Mouse (Mus musculus) heart, embryonic 13.5 days (tissue): ENCODE measurements around the gene Zbtb12. TPM values are rescaled to one million over a fixed set of nuclear protein-coding genes. Genes with fewer than 3 reads are reported as not detected.
A peak's percentile ranks its signal among the peaks of the same experiment; 100 is the strongest.

Experiments used
- ATAC-seq: fragments of 200-750 bp; cut with Nextera tagmentation; 2 replicates; pipeline ENCODE4 v1.8.0; 2017; ENCODE audit warnings: moderate TSS enrichment; ENCODE audit not compliant: insufficient number of reproducible peaks, low FRiP score, low TSS enrichment; ENCODE audit errors: extremely low read depth
- H3K27ac ChIP-seq: fragments of 300-500 bp; sonication (generic); replicated peaks from 2 replicates; pipeline ENCODE4 v1.5.1; 2015; ENCODE audit warnings: moderate library complexity, mild to moderate bottlenecking, inconsistent platforms
- H3K27me3 ChIP-seq: fragments of 300-500 bp; sonication (generic); replicated peaks from 2 replicates; pipeline ENCODE4 v1.6.1; 2015; ENCODE audit warnings: mild to moderate bottlenecking, inconsistent platforms
- H3K36me3 ChIP-seq: fragments of 300-500 bp; sonication (generic); 2 replicates; pipeline ENCODE4 v1.6.1; 2015; ENCODE audit warnings: mild to moderate bottlenecking, inconsistent platforms
- H3K4me1 ChIP-seq: fragments of 300-500 bp; sonication (generic); 2 replicates; pipeline ENCODE4 v1.6.1; 2015; ENCODE audit warnings: inconsistent platforms
- H3K4me2 ChIP-seq: fragments of 300-500 bp; sonication (generic); 2 replicates; pipeline ENCODE4 v1.6.1; 2015; ENCODE audit warnings: inconsistent platforms, mild to moderate bottlenecking, moderate library complexity
- H3K4me3 ChIP-seq: fragments of 300-500 bp; sonication (generic); 2 replicates; pipeline ENCODE4 v1.5.1; 2015; ENCODE audit warnings: moderate library complexity, mild to moderate bottlenecking, inconsistent platforms
- H3K9ac ChIP-seq: fragments of 300-500 bp; sonication (generic); 2 replicates; pipeline ENCODE4 v1.6.1; 2015; ENCODE audit warnings: inconsistent platforms, mild to moderate bottlenecking, moderate library complexity
- H3K9me3 ChIP-seq: fragments of 300-500 bp; sonication (generic); 2 replicates; pipeline ENCODE4 v1.6.1; 2016; ENCODE audit warnings: inconsistent platforms
- whole genome bisulfite sequencing: fragments of 180-500 bp; shearing (Covaris S2); methylation state at CpG from one replicate; pipeline ENCODE4 v1.1.7; 2015; ENCODE audit warnings: mixed read lengths; 5-methylcytosine and 5-hydroxymethylcytosine counted together
- polyA plus RNA-seq: library from polyadenylated mRNA; unstranded; fragments of >200 nt; fragmentation: Nextera tagmentation; extraction: Ambion mirVana; gene quantifications from 2 replicates; pipeline ENCODE4 v1.2.1, GENCODE M21; 2015

The Zbtb12 gene
- polyA plus RNA-seq, 1 experiment from 2014 or later = 2.0 TPM

DNA sequence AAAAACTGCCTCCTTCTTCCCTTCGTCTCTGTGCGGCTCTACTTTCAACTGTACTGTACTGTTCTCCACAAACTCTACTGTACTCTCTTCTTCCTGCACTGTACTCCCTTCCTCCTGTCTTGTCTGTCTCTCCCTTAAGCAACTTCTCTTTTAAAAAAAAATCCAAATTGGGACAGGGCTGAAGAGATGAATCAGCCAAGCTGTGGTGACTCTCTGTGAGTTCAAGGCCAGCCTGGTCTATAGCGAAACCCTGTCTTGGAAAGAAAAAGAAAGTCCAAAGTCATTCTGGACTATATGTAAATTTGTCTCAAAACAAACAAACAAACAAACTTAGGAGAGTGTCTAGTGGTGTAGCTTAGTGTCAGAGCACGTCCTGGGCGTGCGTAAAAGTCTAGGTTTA, 5.0 kb upstream of the Zbtb12 start:
- H3K27ac ChIP-seq = no peak overlapping the region
- WGBS = 85% methylated on average over 6 of the region's 6 CpGs
- H3K27me3 ChIP-seq = peaks cover 10% of the 10 kb centered on the region
- no peak overlapping the region for H3K9ac ChIP-seq
- H3K4me1 ChIP-seq = peaks cover 2% of the 10 kb centered on the region; the same call in 1 of the 2 replicates
- H3K4me3 ChIP-seq = no peak overlapping the region
- H3K36me3 ChIP-seq = no peaks in the 10 kb centered on the region
- no peaks in the 10 kb centered on the region for H3K9me3 ChIP-seq
- no peak for ATAC-seq
- no peak overlapping the region for H3K4me2 ChIP-seq

DNA sequence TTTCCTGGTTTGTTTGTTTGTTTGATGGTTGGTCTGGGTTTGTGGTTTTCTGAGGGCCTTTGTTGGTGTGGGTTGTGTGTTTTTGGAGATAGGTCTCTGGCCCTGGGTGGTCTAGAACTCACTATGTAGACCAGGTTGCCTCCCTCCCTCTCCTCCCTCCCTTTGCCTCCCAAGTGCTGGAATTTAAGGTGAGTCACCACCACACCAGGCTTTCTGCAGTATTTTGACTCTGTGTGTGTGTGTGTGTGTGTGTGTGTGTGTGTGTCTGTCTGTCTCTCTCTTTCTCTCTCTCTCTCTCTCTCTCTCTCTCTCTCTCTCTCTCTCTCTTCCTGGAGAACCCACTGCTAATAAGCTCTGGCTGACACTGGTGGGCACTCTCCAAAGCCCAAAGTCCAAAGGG, 1.9 kb downstream of the Zbtb12 start:
- H3K4me1 ChIP-seq = peaks cover 18% of the 10 kb centered on the region; the same call in 1 of the 2 replicates
- no peaks in the 10 kb centered on the region for H3K9me3 ChIP-seq
- H3K27ac ChIP-seq = no peak overlapping the region
- no peak for ATAC-seq
- no peaks in the 10 kb centered on the region for H3K36me3 ChIP-seq
- no peak overlapping the region for H3K9ac ChIP-seq
- H3K4me2 ChIP-seq = no peak overlapping the region
- peaks cover 2% of the 10 kb centered on the region; the same call in 1 of the 2 replicates for H3K27me3 ChIP-seq
- no peak overlapping the region for H3K4me3 ChIP-seq

DNA sequence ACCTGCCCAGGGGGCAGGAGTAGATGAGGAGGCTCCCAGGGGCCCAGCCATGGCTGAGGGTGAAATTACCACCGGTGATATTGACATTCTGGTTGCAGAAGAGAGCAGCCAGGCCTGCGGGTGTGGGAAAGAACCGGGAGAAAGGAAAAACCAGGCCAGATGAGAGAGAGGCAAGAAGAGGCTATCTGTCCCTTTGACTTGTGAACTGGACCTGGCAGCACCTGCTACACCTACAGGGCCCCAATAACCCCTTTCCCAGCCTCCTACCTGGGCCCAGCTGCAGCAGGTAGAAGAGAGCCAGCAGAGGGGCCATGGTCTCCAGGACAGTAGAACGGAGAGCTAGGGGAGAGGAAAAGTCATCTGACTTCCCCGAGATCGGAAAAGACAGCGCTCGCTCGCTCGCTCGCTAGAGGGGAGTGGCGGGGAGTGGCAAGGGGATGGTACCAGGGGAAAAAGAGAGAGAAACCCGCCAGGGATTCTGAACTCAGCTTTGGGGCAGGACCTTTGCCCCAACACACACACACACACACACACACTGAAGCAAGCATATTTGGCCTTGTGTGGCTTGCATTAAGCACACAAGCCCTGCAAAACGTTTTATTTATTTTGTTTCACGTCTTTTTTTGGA, 2.5 kb downstream of the Zbtb12 start, which contains the start of gene Gm20547:
Gene Gm20547, minus strand, starts transcription at position 360 of the 628 bp plus-strand sequence.
- H3K36me3 ChIP-seq = no peaks in the 10 kb centered on the region
- ATAC-seq = no peak
- peaks cover 2% of the 10 kb centered on the region; the same call in 1 of the 2 replicates for H3K27me3 ChIP-seq
- 0 out of 2 replicates have a peak within 1 kb of the TSS, but pooled peaks have one; percentile 1 for H3K4me3 ChIP-seq
- 9% methylated on average over 15 of the region's 15 CpGs for WGBS
- H3K27ac ChIP-seq = no peak within 1 kb of the TSS
- peaks cover 19% of the 10 kb centered on the region; the same call in 1 of the 2 replicates for H3K4me1 ChIP-seq
- no peaks in the 10 kb centered on the region for H3K9me3 ChIP-seq
- H3K9ac ChIP-seq = peak within 1 kb of the TSS; percentile 61
- peak within 1 kb of the TSS; percentile 47 for H3K4me2 ChIP-seq

DNA sequence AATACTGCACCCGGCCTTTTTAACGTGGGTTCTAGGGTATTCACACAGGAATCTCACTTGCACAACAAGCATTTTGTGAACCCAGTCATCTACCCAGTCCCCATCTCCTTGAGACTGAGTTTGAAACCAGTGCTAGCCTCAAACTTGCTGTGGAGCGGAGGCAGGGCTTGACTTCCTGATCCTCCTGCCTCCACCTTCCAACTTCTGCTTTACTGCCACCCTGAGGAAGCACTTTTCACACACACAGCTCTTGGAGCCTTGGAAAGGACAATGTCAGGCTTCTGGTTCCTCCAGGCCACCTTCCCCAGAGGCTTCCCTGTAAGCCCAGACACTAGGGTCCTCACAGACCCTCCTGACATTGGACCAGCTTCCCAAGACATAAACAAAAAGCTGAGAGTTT, 4.0 kb downstream of the Zbtb12 start:
- Histone ChIP-seq H3K4me3 (no peak overlapping the region), H3K27me3 (peaks cover 2% of the 10 kb centered on the region; the same call in 1 of the 2 replicates), H3K9me3 (no peaks in the 10 kb centered on the region), H3K9ac (no peak overlapping the region), H3K36me3 (no peaks in the 10 kb centered on the region), H3K4me2 (no peak overlapping the region), H3K4me1 (peaks cover 19% of the 10 kb centered on the region; the same call in 1 of the 2 replicates), H3K27ac (no peak overlapping the region)
- 56% methylated on average over 3 of the region's 3 CpGs for whole genome bisulfite sequencing
- ATAC-seq = no peak

DNA sequence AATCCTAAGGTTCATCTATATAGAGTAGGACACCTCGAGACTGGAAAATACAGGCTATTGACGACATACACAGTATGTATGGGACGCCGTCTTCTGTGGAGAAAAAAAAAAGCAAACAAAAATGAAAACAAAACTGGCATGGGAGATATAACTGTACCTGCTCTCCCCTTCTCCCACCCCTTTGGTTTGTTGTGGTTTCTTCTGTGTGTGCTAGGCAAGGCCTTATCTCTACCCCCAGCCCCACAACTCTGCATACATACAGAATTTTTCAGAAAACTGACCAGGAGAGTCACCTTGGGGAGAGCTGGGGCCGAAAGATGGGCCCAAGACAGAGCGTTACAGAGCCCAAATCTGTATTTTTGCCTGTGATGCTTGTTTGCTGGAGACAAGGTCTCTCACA, 5.4 kb downstream of the Zbtb12 start:
- no peak overlapping the region for H3K27ac ChIP-seq
- peaks cover 13% of the 10 kb centered on the region; the same call in 1 of the 2 replicates for H3K4me1 ChIP-seq
- no peak for ATAC-seq
- peaks cover 2% of the 10 kb centered on the region; the same call in 1 of the 2 replicates for H3K27me3 ChIP-seq
- H3K36me3 ChIP-seq = no peaks in the 10 kb centered on the region
- no peak overlapping the region for H3K4me3 ChIP-seq
- WGBS = 75% methylated on average over 6 of the region's 6 CpGs
- no peak overlapping the region for H3K9ac ChIP-seq
- no peak overlapping the region for H3K4me2 ChIP-seq
- no peaks in the 10 kb centered on the region for H3K9me3 ChIP-seq

DNA sequence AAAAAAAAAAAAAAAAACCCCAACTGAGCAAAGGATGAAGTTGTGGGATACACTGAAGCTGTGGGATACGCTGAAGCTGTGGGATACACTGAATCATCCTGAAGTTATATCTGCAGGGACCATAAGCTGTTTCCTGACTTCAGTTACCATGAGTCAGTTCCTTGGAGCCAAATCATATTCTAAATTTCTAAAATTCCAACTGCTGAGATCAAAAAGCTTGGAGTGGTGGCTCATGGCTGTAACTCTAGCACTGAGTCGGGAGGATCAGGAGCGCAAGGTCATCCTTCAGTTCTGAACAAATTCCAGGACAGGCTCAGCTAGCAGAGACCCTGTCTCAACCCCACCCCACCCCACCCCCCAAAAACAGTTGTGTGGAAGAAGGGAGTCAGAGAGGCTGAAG, 6.3 kb downstream of the Zbtb12 start:
- H3K36me3 ChIP-seq = no peaks in the 10 kb centered on the region
- no peaks in the 10 kb centered on the region for H3K9me3 ChIP-seq
- no peak overlapping the region for H3K27ac ChIP-seq
- no peak overlapping the region for H3K4me3 ChIP-seq
- H3K27me3 ChIP-seq = no peaks in the 10 kb centered on the region; the same call in 1 of the 2 replicates
- no peak for ATAC-seq
- H3K4me2 ChIP-seq = no peak overlapping the region
- peaks cover 13% of the 10 kb centered on the region; the same call in 1 of the 2 replicates for H3K4me1 ChIP-seq
- H3K9ac ChIP-seq = no peak overlapping the region; the same call in 1 of the 2 replicates
- 73% methylated on average over 3 of the region's 3 CpGs for WGBS

DNA sequence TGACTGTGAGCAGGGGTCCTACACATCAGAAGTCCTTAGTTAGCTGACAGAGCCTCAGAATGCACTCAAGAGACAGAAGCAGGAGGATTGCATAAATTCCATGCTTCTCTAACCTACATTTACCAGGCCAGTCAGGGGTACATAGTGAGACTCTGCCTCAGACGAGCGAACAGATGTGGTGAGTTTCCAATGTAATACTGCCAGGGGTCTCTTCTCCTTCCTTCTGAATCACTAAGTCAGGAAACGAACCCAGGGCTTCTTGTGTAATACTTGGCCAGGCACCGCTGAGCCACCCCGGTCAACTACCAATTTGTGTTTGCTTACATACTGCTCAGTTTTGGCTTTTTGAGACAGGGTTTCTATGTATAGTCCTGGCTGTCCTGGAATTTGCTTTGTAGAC, 8.7 kb downstream of the Zbtb12 start:
- Histone ChIP-seq H3K27ac (no peak overlapping the region), H3K36me3 (no peaks in the 10 kb centered on the region), H3K4me2 (no peak overlapping the region), H3K4me1 (peaks cover 7% of the 10 kb centered on the region; the same call in 1 of the 2 replicates), H3K9ac (no peak overlapping the region), H3K27me3 (no peaks in the 10 kb centered on the region), H3K9me3 (no peaks in the 10 kb centered on the region), H3K4me3 (no peak overlapping the region)
- ATAC-seq = no peak
- 72% methylated on average over 5 of the region's 5 CpGs for WGBS

DNA sequence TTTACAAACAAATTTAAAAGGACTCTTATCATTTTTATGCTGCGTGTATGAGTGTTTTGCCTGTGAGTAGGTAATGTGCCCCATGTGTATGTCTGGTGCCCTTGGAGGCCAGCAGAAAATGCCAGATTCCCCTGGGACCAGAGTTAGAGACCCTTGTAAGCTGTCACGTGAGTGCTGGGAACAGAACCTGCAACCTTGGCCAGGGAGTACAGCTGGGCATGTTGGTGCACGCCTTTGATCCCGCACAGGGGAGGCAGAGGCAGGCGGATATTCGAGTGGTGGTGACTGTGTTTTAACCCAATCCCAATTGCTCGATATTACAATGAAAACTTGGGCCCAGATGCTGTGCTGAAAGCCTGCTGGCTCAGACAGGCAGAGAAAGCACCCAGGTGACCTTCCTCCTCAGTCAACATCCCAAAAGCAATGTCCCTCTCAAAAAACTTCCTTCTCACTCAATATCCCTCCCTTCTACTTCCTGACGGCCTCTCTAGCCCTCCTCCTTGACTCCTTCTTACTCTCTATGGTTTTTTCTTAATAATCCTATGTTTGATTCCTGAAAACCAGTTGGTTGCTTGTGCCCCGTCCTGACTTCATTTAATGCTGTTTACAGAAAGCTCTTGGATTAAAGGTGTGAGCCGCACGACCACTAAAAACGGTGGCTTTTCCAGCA, 10.9 kb downstream of the Zbtb12 start:
- Histone ChIP-seq H3K4me2 (no peak overlapping the region), H3K27me3 (no peaks in the 10 kb centered on the region)
- WGBS = 79% methylated on average over 12 of the region's 12 CpGs

DNA sequence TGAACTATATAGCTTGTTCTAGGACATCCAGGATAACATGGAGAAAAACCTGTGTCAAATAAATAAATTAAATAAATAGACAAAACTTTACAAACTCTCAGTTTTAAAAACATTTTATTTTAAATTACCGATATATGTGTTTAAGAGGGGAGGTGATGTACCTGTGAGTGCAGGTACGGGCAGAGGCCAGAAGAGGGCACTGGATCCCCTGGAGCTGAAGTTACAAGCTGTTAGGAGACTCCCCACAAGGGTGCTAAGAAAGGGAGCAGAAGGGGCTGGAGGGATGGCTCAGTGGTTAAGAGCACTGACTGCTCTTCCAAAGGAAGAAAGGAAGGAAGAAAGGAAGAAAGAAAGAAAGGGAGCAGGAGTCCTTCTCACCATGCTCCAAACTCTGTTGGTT, 12.1 kb downstream of the Zbtb12 start:
- H3K36me3 ChIP-seq = peaks cover 7% of the 10 kb centered on the region
- 85% methylated on average over 2 of the region's 2 CpGs for WGBS
- no peaks in the 10 kb centered on the region for H3K27me3 ChIP-seq
- no peak overlapping the region for H3K4me3 ChIP-seq
- no peak overlapping the region for H3K9ac ChIP-seq
- H3K4me1 ChIP-seq = peaks cover 22% of the 10 kb centered on the region
- H3K27ac ChIP-seq = no peak overlapping the region
- H3K4me2 ChIP-seq = no peak overlapping the region
- ATAC-seq = no peak
- H3K9me3 ChIP-seq = no peaks in the 10 kb centered on the region

More for the DNA sequence above, 10.9 kb downstream of the Zbtb12 start:
- H3K36me3 ChIP-seq = no peaks in the 10 kb centered on the region
- no peak overlapping the region for H3K27ac ChIP-seq
- no peak overlapping the region for H3K9ac ChIP-seq
- H3K4me1 ChIP-seq = peaks cover 17% of the 10 kb centered on the region
- no peaks in the 10 kb centered on the region for H3K9me3 ChIP-seq
- ATAC-seq = no peak
- H3K4me3 ChIP-seq = no peak overlapping the region

DNA sequence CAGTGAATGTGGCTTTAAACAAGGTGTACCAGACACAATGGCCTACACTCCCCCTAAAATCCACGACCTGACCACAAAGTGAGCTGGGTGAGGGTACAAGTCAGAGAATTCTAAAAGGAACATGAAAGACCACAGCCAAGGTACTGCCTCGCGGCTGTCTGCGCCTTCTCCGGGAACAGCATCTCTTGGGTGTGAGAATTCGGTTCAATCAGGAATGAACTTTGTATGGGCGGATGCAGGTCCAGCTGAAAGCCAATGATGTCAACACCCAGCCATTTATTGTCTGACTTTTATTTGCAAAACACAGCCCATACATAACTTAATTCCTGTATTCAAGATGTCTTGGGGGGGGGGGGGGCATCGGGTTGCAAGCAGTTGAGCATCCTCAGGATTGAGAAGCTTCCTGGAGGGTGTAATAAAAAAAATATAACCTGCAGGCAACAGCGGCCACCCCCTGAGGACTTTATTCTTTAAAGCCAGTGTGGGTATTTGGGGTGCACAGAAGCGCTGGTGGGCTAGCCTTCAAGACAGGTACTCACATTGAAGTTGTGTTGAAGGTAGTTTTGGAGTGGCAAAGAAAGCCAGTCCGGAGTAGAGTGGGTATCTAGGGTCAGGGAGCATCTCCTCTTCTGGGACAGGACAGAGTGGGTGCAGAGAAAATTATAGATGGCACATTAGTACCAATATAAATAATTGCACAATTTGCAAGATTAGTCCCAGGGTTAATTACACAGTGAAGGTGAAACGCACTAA, 14.0 kb downstream of the Zbtb12 start:
- ATAC-seq = no peak
- Histone ChIP-seq H3K4me1 (peaks cover 38% of the 10 kb centered on the region), H3K4me3 (peak overlapping the region; percentile 93)

DNA sequence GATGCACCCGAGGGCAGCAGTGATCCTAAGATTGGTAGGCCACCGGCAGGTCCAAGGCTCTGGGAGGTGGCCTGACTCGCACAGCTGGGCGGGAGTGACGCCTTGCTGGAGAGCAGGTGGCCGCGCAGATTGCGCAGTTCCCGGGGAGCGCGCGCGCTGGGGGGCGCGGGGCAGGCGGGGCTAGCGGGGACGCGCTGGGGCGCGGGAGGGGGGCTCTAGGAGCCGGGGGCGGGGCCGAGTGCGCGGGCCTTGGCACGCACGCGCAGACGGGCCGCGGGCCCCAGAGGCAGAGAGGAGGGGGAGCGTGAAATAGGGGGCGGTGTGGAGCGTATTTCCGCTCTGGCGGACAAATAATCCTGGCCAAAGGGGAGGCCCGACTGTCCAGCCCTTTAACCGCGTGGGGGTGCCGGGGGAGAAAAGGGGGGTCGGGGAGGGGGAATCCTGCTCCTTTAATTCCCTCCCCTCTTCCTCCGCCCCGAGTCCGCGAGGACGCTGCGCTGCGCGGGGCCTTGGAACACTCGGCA, 14.9 kb downstream of the Zbtb12 start:
- ATAC-seq = peak; percentile 81
- Histone ChIP-seq H3K4me3 (peak overlapping the region; percentile 93), H3K9me3 (no peaks in the 10 kb centered on the region), H3K27me3 (no peaks in the 10 kb centered on the region), H3K9ac (peak overlapping the region; percentile 93), H3K27ac (peak overlapping the region; percentile 88), H3K36me3 (peaks cover 9% of the 10 kb centered on the region), H3K4me2 (peak overlapping the region; percentile 93), H3K4me1 (peaks cover 38% of the 10 kb centered on the region)
- 1% methylated on average over 33 of the region's 51 CpGs for WGBS

More for the DNA sequence above, 14.0 kb downstream of the Zbtb12 start:
- no peaks in the 10 kb centered on the region for H3K27me3 ChIP-seq
- H3K9me3 ChIP-seq = no peaks in the 10 kb centered on the region
- peak overlapping the region; percentile 93 for H3K4me2 ChIP-seq
- peaks cover 9% of the 10 kb centered on the region for H3K36me3 ChIP-seq
- 73% methylated on average over 12 of the region's 12 CpGs for WGBS
- H3K9ac ChIP-seq = peak overlapping the region; percentile 80
- H3K27ac ChIP-seq = peak overlapping the region; percentile 88
